Mouse (Mus musculus) heart, adult 2 months (tissue): ENCODE data around the gene Calhm6.

Source experiments
- CTCF ChIP-seq: fragments of 200-600 bp; IDR thresholded peaks from 2 replicates; pipeline ENCODE4 v1.8.1; 2022; ENCODE audit warnings: antibody characterized with exemption, mild to moderate bottlenecking, moderate library complexity
- EP300 ChIP-seq: fragments of 200-500 bp; IDR thresholded peaks from 2 replicates; pipeline ENCODE4 v1.6.1; 2011; ENCODE audit warnings: low read depth, low read length, control low read depth; ENCODE audit not compliant: insufficient read depth
- POLR2A ChIP-seq: fragments of 200-500 bp; IDR thresholded peaks from 2 replicates; pipeline ENCODE4 v1.6.1; 2011; ENCODE audit warnings: mild to moderate bottlenecking, low read depth, low read length, control low read depth; ENCODE audit not compliant: insufficient read depth

GRCm38 (mm10) chr10:34139768-34140167 is 12.0 kb upstream of the Calhm6 start:
- TF ChIP-seq POLR2A: no peak
- no peak for TF ChIP-seq CTCF
- TF ChIP-seq EP300: no peak
